In the genomic region with DNA sequence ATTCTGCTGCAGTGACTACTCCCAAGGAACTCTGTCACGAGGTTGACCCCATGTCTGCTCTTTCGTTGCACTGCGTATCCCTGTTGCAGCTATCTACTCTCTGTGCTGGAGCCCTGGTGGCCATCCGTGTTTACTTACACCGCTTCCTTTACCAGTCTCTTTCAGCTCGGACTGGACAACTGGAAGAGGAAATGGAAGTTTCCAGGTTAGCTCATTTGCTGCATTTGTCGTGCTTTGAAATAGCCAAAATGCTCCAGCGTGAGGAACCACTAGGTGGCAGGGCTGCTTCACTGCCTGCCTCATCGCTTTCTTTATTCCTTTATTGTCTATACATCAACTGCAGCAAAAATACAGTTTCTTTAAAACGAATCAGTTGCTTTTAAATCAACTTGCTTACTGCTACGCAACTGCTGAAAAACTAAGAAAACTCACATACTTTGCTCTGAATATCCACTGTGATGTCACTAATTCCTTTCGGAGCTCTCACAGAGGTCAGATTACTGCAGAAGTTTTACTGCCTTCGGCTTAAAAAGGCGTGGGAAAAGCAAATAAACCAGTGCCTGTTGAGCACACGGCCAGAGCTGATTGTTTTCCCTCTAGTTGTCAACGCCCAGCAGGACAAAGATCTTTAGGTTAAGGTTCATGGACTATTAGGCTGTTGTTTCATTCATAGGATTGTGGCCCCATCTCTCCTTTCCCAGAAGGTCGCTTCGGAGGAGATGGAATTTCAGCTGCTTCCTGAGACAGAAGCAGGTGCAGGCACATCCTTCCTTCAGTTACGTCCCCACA, we compare ENCODE assay signal across 8 mouse cellular contexts. TPM values are rescaled to one million over a fixed set of nuclear protein-coding genes. Genes with fewer than 3 reads are reported as not detected.
DNase-seq lines count a peak whose midpoint lies in the region; ATAC-seq and TF ChIP-seq lines count a peak whose summit lies in the region.

No protein-coding gene starts in this region.

- peak; percentile 70 for ATAC-seq in lung, postnatal 0 days

- H3K36me3 ChIP-seq in hindbrain, embryonic 10.5 days, result no peaks in the 10 kb centered on the region
- H3K36me3 ChIP-seq in lung, postnatal 0 days (ENCODE audit: insufficient read depth, low read length), result no peaks in the 10 kb centered on the region

- no peak overlapping the region for H3K9ac ChIP-seq in lung, postnatal 0 days (replicated peaks; ENCODE audit: low read depth)

- peaks cover 14% of the 10 kb centered on the region for H3K4me1 ChIP-seq in hindbrain, embryonic 10.5 days (replicated peaks)
- no peaks in the 10 kb centered on the region for H3K4me1 ChIP-seq in lung, postnatal 0 days (ENCODE audit: insufficient read depth, low read depth, low read length)

- peak overlapping the region; percentile 39 for H3K4me3 ChIP-seq in hindbrain, embryonic 10.5 days
- H3K4me3 ChIP-seq in lung, postnatal 0 days (ENCODE audit: low read depth, low read length), result peak overlapping the region; percentile 14; the same call in 1 of the 2 replicates

- H3K27me3 ChIP-seq in hindbrain, embryonic 10.5 days (ENCODE audit: insufficient read depth, poor library complexity, severe bottlenecking), result peaks cover 3% of the 10 kb centered on the region; the same call in 1 of the 2 replicates
- no peaks in the 10 kb centered on the region for H3K27me3 ChIP-seq in lung, postnatal 0 days (replicated peaks; ENCODE audit: insufficient read depth, low read length)

- no peak for TF ChIP-seq EP300 in lung, postnatal 0 days (IDR thresholded peaks at IDR 0.05)

- peak; percentile 65 for DNase-seq in MN1 (ENCODE audit: low spot score)
- DNase-seq in cerebellum, adult 9-10 months, result peak; percentile 77
- DNase-seq in forelimb bud, embryonic 11.5 days (ENCODE audit: low read depth, low spot score), result peak; percentile 65
- peak; percentile 64 for DNase-seq in hindbrain, embryonic 10.5 days (ENCODE audit: low spot score)
- DNase-seq in layer of hippocampus, adult 9-10 months (ENCODE audit: low spot score), result peak; percentile 57
- peak; percentile 84 for DNase-seq in lung, postnatal 0 days (ENCODE audit: low spot score)
- peak; percentile 27 for DNase-seq in ovary, postnatal 10 days (ENCODE audit: low spot score)
- DNase-seq in thymus, postnatal 4 days, result peak; percentile 82

- WGBS in hindbrain, embryonic 10.5 days, result 11% methylated on average over 19 of the region's 19 CpGs
- WGBS in lung, postnatal 0 days, result 5% methylated on average over 19 of the region's 19 CpGs

- H3K27ac ChIP-seq in hindbrain, embryonic 10.5 days, result peak overlapping the region; percentile 76
- peak overlapping the region; percentile 29 for H3K27ac ChIP-seq in lung, postnatal 0 days (ENCODE audit: low read length)

- no peaks in the 10 kb centered on the region for H3K9me3 ChIP-seq in hindbrain, embryonic 10.5 days
- H3K9me3 ChIP-seq in lung, postnatal 0 days (ENCODE audit: low read length), result no peaks in the 10 kb centered on the region

- peak; percentile 97 for TF ChIP-seq CTCF in lung, postnatal 0 days (IDR thresholded peaks at IDR 0.05)

- H3K4me2 ChIP-seq in lung, postnatal 0 days (replicated peaks; ENCODE audit: low read depth, low read length), result peak overlapping the region; percentile 39

RNA-seq across cellular contexts. Expression of a gene that starts 7.9 kb away (rescaled TPM):
- polyA plus RNA-seq in hindbrain, embryonic 10.5 days (2016; fragmentation: Nextera tagmentation; extraction: Ambion mirVana), result 61.0 and 66.1 TPM in 2 replicates
- 24.0 and 25.3 TPM in 2 replicates for polyA plus RNA-seq in lung, postnatal 0 days (2015; fragmentation: Nextera tagmentation; extraction: Ambion mirVana)

RNA-seq across cellular contexts. Expression of a gene that starts 39.0 kb away (rescaled TPM):
- polyA plus RNA-seq in hindbrain, embryonic 10.5 days (2016; fragmentation: Nextera tagmentation; extraction: Ambion mirVana), result 71.2 and 82.4 TPM in 2 replicates
- polyA plus RNA-seq in lung, postnatal 0 days (2015; fragmentation: Nextera tagmentation; extraction: Ambion mirVana), result 44.2 and 44.9 TPM in 2 replicates

Comparison
In these comparisons a context has a peak if more than half of its experiments do, and no peak if none do; other contexts are left out.
1. Peak in every context shown above with its lines: DNase-seq, ATAC-seq, H3K4me3 ChIP-seq and H3K27ac ChIP-seq.
2. DNase-seq: peak in every context shown above with its lines; median percentile 84 in lung, postnatal 0 days; 82 in thymus, postnatal 4 days; 77 in cerebellum, adult 9-10 months; 65 in MN1; 65 in forelimb bud, embryonic 11.5 days; 64 in hindbrain, embryonic 10.5 days; 57 in layer of hippocampus, adult 9-10 months; 27 in ovary, postnatal 10 days.